Mouse (Mus musculus): Measurements from ENCODE around the gene Cmc2. TPM values are rescaled to one million over a fixed set of nuclear protein-coding genes. Genes with fewer than 3 reads are reported as not detected.
A peak's percentile ranks its signal among the peaks of the same experiment; 100 is the strongest.

Cmc2 gene
- polyA plus RNA-seq, 1 experiment from 2014 or later = 92.9 TPM

GRCm38 (mm10) chr8:116867321-116867720, 53.9 kb downstream of the Cmc2 start:
- H3K9ac ChIP-seq (ENCODE audit: low read length) = no peak overlapping the region
- no peak overlapping the region for H3K4me2 ChIP-seq (ENCODE audit: low read depth, low read length)
- no peak overlapping the region for H3K27ac ChIP-seq (ENCODE audit: low read length)
- H3K4me3 ChIP-seq (ENCODE audit: low read length) = no peak overlapping the region
- H3K9me3 ChIP-seq (ENCODE audit: control insufficient read depth, low read length) = no peaks in the 10 kb centered on the region
- no peaks in the 10 kb centered on the region for H3K36me3 ChIP-seq (ENCODE audit: control insufficient read depth, insufficient read depth, low read length)
- H3K27me3 ChIP-seq (ENCODE audit: control insufficient read depth, insufficient read depth, low read depth, low read length) = peaks cover 3% of the 10 kb centered on the region; the same call in 1 of the 2 replicates
- ATAC-seq (ENCODE audit: low read depth) = no peak
- 55% methylated on average over 9 of the region's 9 CpGs for WGBS
- H3K4me1 ChIP-seq (replicated peaks; ENCODE audit: control insufficient read depth, insufficient read depth, low read length) = peaks cover 3% of the 10 kb centered on the region; the same call in 1 of the 2 replicates

DNA sequence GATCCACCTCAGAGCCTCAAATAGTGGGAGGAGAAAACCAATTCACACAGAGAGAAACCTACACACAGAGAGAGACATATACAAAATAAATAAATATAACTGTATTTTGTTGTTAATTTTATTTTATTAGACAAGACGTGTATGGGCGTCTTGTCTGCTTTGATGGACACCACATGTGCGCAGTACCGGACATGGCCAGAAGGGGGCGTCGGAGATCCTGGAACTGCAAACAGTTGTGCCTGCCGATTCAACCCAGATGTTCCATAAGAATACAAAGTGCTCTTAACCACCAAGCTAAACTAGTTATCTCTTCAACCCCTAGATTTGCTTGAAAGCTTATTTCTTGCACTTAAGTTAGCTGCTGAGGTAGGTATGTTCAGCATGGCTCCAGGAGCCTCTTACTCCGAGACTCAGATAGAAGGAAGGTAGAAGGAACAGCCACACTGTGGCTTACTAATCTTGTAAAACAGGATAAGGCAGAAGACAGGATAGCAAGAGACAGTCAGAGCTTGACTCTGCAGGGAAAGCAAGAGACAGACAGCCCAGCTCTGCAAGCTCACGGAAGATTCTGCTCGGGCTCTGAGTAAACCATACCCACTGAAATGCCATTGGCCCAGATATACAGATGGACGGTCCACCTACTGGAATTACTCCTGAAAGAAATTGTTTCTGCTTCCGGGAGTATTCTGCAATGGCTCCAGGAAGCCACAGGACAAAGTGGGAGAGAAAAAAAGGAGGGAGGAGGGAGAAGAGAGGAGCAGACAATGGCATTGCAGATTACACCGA, 54.9 kb downstream of the Cmc2 start:
- H3K36me3 ChIP-seq (ENCODE audit: control insufficient read depth, insufficient read depth, low read length) = no peaks in the 10 kb centered on the region
- H3K4me3 ChIP-seq (ENCODE audit: low read length) = no peak overlapping the region
- WGBS = 63% methylated on average over 13 of the region's 13 CpGs

DNA sequence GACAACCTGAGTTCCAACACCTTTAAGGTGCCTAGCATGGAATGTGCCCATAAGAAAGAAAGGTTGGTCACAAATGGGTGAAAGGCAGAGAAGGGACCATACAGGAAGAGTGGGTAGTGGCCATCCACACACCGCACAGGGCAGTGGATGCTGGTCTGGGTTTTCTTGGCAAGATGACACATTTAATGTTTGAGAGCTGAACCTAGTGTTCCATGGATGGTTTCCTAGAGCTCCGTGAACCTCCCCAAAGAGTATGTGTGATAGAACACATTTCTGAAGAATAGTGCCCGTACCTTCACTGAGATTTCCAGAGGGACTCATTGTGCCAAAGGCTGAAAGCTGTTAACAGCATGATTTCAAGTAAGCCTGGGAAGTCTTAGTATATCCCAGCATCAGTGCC, 56.7 kb downstream of the Cmc2 start:
- Histone ChIP-seq H3K9ac (ENCODE audit: low read length) (no peak overlapping the region), H3K27me3 (ENCODE audit: control insufficient read depth, insufficient read depth, low read depth, low read length) (peaks cover 6% of the 10 kb centered on the region; the same call in 1 of the 2 replicates), H3K9me3 (ENCODE audit: control insufficient read depth, low read length) (no peaks in the 10 kb centered on the region), H3K4me2 (ENCODE audit: low read depth, low read length) (no peak overlapping the region), H3K4me3 (ENCODE audit: low read length) (no peak overlapping the region), H3K27ac (ENCODE audit: low read length) (no peak overlapping the region), H3K36me3 (ENCODE audit: control insufficient read depth, insufficient read depth, low read length) (no peaks in the 10 kb centered on the region), H3K4me1 (replicated peaks; ENCODE audit: control insufficient read depth, insufficient read depth, low read length) (peaks cover 3% of the 10 kb centered on the region; the same call in 1 of the 2 replicates)
- WGBS = 91% methylated on average over 3 of the region's 3 CpGs
- ATAC-seq (ENCODE audit: low read depth) = no peak

More for the DNA sequence above, 54.9 kb downstream of the Cmc2 start:
- ATAC-seq (ENCODE audit: low read depth) = no peak
- no peak overlapping the region for H3K27ac ChIP-seq (ENCODE audit: low read length)
- H3K27me3 ChIP-seq (ENCODE audit: control insufficient read depth, insufficient read depth, low read depth, low read length) = peaks cover 6% of the 10 kb centered on the region; the same call in 1 of the 2 replicates
- H3K4me1 ChIP-seq (replicated peaks; ENCODE audit: control insufficient read depth, insufficient read depth, low read length) = peaks cover 3% of the 10 kb centered on the region; the same call in 1 of the 2 replicates
- H3K9me3 ChIP-seq (ENCODE audit: control insufficient read depth, low read length) = no peaks in the 10 kb centered on the region
- H3K4me2 ChIP-seq (ENCODE audit: low read depth, low read length) = no peak overlapping the region
- no peak overlapping the region for H3K9ac ChIP-seq (ENCODE audit: low read length)

DNA sequence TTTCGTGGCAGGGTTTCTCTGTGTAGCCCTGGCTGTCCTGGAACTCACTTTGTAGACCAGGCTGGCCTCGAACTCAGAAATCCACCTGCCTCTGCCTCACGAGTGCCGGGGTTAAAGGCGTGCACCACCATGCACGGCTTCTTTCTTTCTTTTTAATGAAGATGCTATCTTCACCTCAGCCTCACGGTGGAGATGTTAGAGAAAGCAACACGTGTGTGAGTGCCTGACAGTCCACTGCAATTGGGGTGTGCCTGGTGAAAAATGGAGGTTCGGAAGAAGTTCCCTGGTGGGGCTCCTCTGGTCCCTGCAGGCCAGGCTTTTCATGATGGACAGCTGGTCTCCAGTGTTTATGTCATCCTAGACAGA, 57.2 kb downstream of the Cmc2 start:
- no peak for ATAC-seq (ENCODE audit: low read depth)

DNA sequence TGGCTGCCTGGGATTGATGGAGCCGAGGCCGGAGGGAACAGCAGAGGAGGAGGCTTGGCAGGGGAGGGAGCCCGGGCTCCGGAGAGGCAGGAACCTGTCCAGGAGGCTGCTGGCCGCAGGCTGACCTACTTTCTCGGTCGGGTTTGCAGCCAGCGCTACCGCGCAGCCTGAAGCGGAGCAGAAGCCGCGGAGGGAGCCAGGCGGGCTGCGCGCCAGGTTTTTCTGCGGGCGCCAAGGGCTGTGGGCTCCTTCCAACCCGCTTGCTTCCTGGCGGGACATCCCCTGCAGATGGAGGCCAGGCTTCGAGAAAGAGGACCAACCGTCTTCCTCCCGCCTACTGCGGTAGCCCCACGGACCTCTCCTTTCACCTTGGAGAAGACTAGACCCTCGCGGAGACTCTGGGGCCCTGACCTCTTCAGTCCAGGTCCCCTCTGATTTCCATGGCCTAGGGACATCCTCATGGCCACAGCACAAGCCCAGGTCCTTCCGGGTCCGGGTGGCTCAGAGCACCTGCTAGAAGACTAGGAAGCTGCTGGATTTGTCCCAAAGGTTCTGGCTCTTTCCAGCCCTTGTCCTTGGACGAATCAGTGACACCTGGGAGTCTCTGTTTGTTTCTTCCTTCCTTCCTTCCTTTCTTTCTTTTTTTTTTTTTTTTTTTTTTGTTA, 57.8 kb downstream of the Cmc2 start:
- peak overlapping the region; percentile 57; the same call in 1 of the 2 replicates for H3K9ac ChIP-seq (ENCODE audit: low read length)
- peaks cover 3% of the 10 kb centered on the region; the same call in 1 of the 2 replicates for H3K4me1 ChIP-seq (replicated peaks; ENCODE audit: control insufficient read depth, insufficient read depth, low read length)
- H3K27me3 ChIP-seq (ENCODE audit: control insufficient read depth, insufficient read depth, low read depth, low read length) = peaks cover 6% of the 10 kb centered on the region; the same call in 1 of the 2 replicates
- H3K4me3 ChIP-seq (ENCODE audit: low read length) = peak overlapping the region; percentile 40
- ATAC-seq (ENCODE audit: low read depth) = peak; percentile 81
- WGBS = 2% methylated on average over 26 of the region's 30 CpGs
- no peak overlapping the region for H3K27ac ChIP-seq (ENCODE audit: low read length)
- peak overlapping the region; percentile 65 for H3K4me2 ChIP-seq (ENCODE audit: low read depth, low read length)
- H3K36me3 ChIP-seq (ENCODE audit: control insufficient read depth, insufficient read depth, low read length) = no peaks in the 10 kb centered on the region
- H3K9me3 ChIP-seq (ENCODE audit: control insufficient read depth, low read length) = no peaks in the 10 kb centered on the region

More for the DNA sequence above, 57.2 kb downstream of the Cmc2 start:
- peaks cover 3% of the 10 kb centered on the region; the same call in 1 of the 2 replicates for H3K4me1 ChIP-seq (replicated peaks; ENCODE audit: control insufficient read depth, insufficient read depth, low read length)
- WGBS = 49% methylated on average over 9 of the region's 9 CpGs
- H3K9ac ChIP-seq (ENCODE audit: low read length) = no peak overlapping the region
- no peak overlapping the region for H3K4me3 ChIP-seq (ENCODE audit: low read length)
- H3K4me2 ChIP-seq (ENCODE audit: low read depth, low read length) = no peak overlapping the region
- no peaks in the 10 kb centered on the region for H3K36me3 ChIP-seq (ENCODE audit: control insufficient read depth, insufficient read depth, low read length)
- no peak overlapping the region for H3K27ac ChIP-seq (ENCODE audit: low read length)
- H3K27me3 ChIP-seq (ENCODE audit: control insufficient read depth, insufficient read depth, low read depth, low read length) = peaks cover 6% of the 10 kb centered on the region; the same call in 1 of the 2 replicates
- no peaks in the 10 kb centered on the region for H3K9me3 ChIP-seq (ENCODE audit: control insufficient read depth, low read length)

DNA sequence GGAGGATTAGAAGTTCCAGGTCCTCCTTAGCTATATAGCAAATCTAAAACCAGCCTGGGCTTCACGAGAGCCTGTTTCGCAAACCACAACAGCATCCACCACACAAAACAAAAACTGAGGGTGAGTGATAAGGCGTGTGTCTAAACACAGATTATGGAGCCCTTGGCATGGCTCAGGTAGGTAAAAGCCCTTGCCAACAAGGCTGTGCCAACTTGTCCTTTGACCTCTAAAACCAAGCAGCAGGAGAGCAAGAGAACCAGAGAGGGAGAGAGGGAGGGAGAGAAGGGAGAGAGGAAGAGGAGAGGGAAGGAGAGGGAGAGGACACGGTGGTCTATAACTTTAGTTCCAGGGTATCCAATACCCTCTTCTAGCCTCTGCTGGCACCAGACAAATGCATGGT, 59.1 kb downstream of the Cmc2 start:
- H3K36me3 ChIP-seq (ENCODE audit: control insufficient read depth, insufficient read depth, low read length) = no peaks in the 10 kb centered on the region
- no peak for ATAC-seq (ENCODE audit: low read depth)
- no peak overlapping the region for H3K4me3 ChIP-seq (ENCODE audit: low read length)
- H3K4me2 ChIP-seq (ENCODE audit: low read depth, low read length) = no peak overlapping the region
- no peak overlapping the region for H3K9ac ChIP-seq (ENCODE audit: low read length)
- H3K27me3 ChIP-seq (ENCODE audit: control insufficient read depth, insufficient read depth, low read depth, low read length) = peaks cover 6% of the 10 kb centered on the region; the same call in 1 of the 2 replicates
- WGBS = 85% methylated on average over 4 of the region's 4 CpGs
- H3K9me3 ChIP-seq (ENCODE audit: control insufficient read depth, low read length) = no peaks in the 10 kb centered on the region
- H3K27ac ChIP-seq (ENCODE audit: low read length) = no peak overlapping the region
- H3K4me1 ChIP-seq (replicated peaks; ENCODE audit: control insufficient read depth, insufficient read depth, low read length) = peaks cover 3% of the 10 kb centered on the region; the same call in 1 of the 2 replicates

- Histone ChIP-seq H3K4me1 (replicated peaks; ENCODE audit: control insufficient read depth, insufficient read depth, low read length) (no peaks in the 10 kb centered on the region), H3K36me3 (ENCODE audit: control insufficient read depth, insufficient read depth, low read length) (no peaks in the 10 kb centered on the region), H3K9ac (ENCODE audit: low read length) (no peak overlapping the region), H3K4me3 (ENCODE audit: low read length) (no peak overlapping the region), H3K27me3 (ENCODE audit: control insufficient read depth, insufficient read depth, low read depth, low read length) (no peaks in the 10 kb centered on the region), H3K27ac (ENCODE audit: low read length) (no peak overlapping the region), H3K9me3 (ENCODE audit: control insufficient read depth, low read length) (peaks cover 2% of the 10 kb centered on the region; the same call in 1 of the 2 replicates), H3K4me2 (ENCODE audit: low read depth, low read length) (no peak overlapping the region)
- WGBS = 83% methylated on average over 11 of the region's 11 CpGs
- ATAC-seq (ENCODE audit: low read depth) = no peak
Observed at GRCm38 (mm10) chr8:116852042-116852441, 69.2 kb downstream of the Cmc2 start.

GRCm38 (mm10) chr8:116848042-116848441, 73.2 kb downstream of the Cmc2 start:
- Histone ChIP-seq H3K9ac (ENCODE audit: low read length) (no peak overlapping the region), H3K27me3 (ENCODE audit: control insufficient read depth, insufficient read depth, low read depth, low read length) (no peaks in the 10 kb centered on the region), H3K4me2 (ENCODE audit: low read depth, low read length) (no peak overlapping the region), H3K27ac (ENCODE audit: low read length) (no peak overlapping the region), H3K9me3 (ENCODE audit: control insufficient read depth, low read length) (peaks cover 2% of the 10 kb centered on the region; the same call in 1 of the 2 replicates), H3K36me3 (ENCODE audit: control insufficient read depth, insufficient read depth, low read length) (no peaks in the 10 kb centered on the region), H3K4me3 (ENCODE audit: low read length) (no peak overlapping the region), H3K4me1 (replicated peaks; ENCODE audit: control insufficient read depth, insufficient read depth, low read length) (no peaks in the 10 kb centered on the region)
- no peak for ATAC-seq (ENCODE audit: low read depth)
- 78% methylated on average over 3 of the region's 3 CpGs for WGBS

DNA sequence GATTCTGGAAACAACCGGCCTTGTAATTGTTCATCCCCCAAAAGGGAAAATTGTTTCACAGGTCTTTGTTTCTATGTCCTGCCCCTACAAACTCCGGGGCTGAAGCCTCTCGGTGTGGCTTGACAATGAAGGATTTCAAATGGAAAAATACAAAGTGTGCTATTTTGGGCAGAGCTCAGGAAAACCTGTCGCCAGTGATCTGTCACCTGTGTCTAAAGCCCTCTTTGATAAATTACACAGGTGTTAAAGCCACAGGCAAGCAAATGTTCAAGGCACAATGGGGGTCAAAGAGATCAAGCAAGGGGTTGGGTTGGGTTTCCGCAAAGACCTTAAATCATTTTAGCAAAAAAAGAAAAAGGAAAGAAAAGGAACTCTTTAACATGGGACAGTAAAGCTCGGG, 78.6 kb downstream of the Cmc2 start:
- no peak overlapping the region for H3K27ac ChIP-seq (ENCODE audit: low read length)
- ATAC-seq (ENCODE audit: low read depth) = no peak
- H3K36me3 ChIP-seq (ENCODE audit: control insufficient read depth, insufficient read depth, low read length) = no peaks in the 10 kb centered on the region
- H3K27me3 ChIP-seq (ENCODE audit: control insufficient read depth, insufficient read depth, low read depth, low read length) = no peaks in the 10 kb centered on the region
- H3K4me3 ChIP-seq (ENCODE audit: low read length) = no peak overlapping the region
- no peaks in the 10 kb centered on the region for H3K9me3 ChIP-seq (ENCODE audit: control insufficient read depth, low read length)
- H3K4me1 ChIP-seq (replicated peaks; ENCODE audit: control insufficient read depth, insufficient read depth, low read length) = no peaks in the 10 kb centered on the region
- WGBS = 55% methylated on average over 6 of the region's 6 CpGs
- no peak overlapping the region for H3K4me2 ChIP-seq (ENCODE audit: low read depth, low read length)
- H3K9ac ChIP-seq (ENCODE audit: low read length) = no peak overlapping the region

Measured in lung, embryonic 16.5 days (tissue).